30 mouse cellular contexts compared by ENCODE assay signal in the genomic region with DNA sequence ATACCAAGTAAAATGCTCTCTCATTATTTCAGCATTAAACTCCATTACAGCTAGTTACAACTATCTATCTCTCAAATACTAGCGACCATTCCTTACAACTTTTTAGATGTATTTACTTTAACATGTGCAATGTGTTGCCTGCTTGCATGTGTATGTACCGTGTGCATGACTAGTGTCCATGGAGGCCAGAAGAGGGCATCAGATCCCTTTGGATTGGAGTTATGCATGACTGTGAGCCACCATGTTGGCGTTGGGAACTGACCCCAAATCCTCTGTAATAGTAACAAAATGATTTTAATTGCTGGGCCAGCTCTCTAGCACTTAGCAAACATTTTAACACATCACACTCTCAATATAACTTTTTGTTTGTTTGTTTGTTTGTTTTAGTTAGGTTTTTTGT. TPM values are rescaled to one million over a fixed set of nuclear protein-coding genes. Genes with fewer than 3 reads are reported as not detected.
DNase-seq lines count a peak whose midpoint lies in the region; ATAC-seq and TF ChIP-seq lines count a peak whose summit lies in the region.
"Had no signal": no experiment of that assay in that cellular context is flagged by ENCODE, and none has a peak within 500 bp of the region (broad histone marks: within the 10 kb centered on the region; RNA-seq: fewer than 3 reads in every experiment).

No protein-coding gene starts in this region.

- no peak overlapping the region for H3K4me2 ChIP-seq in intestine, postnatal 0 days (replicated peaks; ENCODE audit: low read depth)
- H3K4me2 ChIP-seq in intestine, embryonic 15.5 days (replicated peaks) = no peak overlapping the region
- H3K4me2 ChIP-seq in lung, postnatal 0 days (replicated peaks; ENCODE audit: low read depth, low read length) = no peak overlapping the region
- H3K4me2 ChIP-seq: embryonic facial prominence, embryonic 15.5 days; forebrain, embryonic 12.5 days; heart, embryonic 13.5 days; hindbrain, embryonic 15.5 days; limb, embryonic 12.5 days; liver, embryonic 13.5 days; midbrain, embryonic 15.5 days; neural tube, embryonic 13.5 days had no signal

- no peak for DNase-seq in lung, postnatal 0 days (ENCODE audit: low spot score)
- no peak for DNase-seq in lung, postnatal 14 days
- DNase-seq in brain, embryonic 14.5 days (ENCODE audit: low read depth) = no peak
- no peak for DNase-seq in natural killer cell, adult 2 months (ENCODE audit: low spot score in 2 of 2)
- DNase-seq: adrenal gland, postnatal 36 days; forebrain, postnatal 0 days; gastrocnemius, postnatal 14 days; heart, adult 11 months; heart, postnatal 10 days; kidney, adult 9 months; kidney, postnatal 14 days; liver, embryonic 13.5 days; lung, adult 2 months; right cerebral cortex, postnatal 14 days; thymus, adult 18-20 months; thymus, postnatal 25 days had no signal

- no peaks in the 10 kb centered on the region for H3K9me3 ChIP-seq in intestine, postnatal 0 days (ENCODE audit: control insufficient read depth)
- no peaks in the 10 kb centered on the region for H3K9me3 ChIP-seq in intestine, embryonic 15.5 days
- H3K9me3 ChIP-seq in lung, postnatal 0 days (ENCODE audit: low read length) = no peaks in the 10 kb centered on the region
- no peaks in the 10 kb centered on the region for H3K9me3 ChIP-seq in ES-Bruce4 (replicated peaks; ENCODE audit: control insufficient read depth, insufficient read depth, low read length, poor library complexity, severe bottlenecking)
- H3K9me3 ChIP-seq: embryonic facial prominence, embryonic 10.5 days; embryonic facial prominence, embryonic 15.5 days; forebrain, embryonic 12.5 days; heart, embryonic 13.5 days; hindbrain, embryonic 15.5 days; limb, embryonic 12.5 days; liver, embryonic 13.5 days; midbrain, embryonic 10.5 days; midbrain, embryonic 15.5 days; neural tube, embryonic 13.5 days had no signal

- ATAC-seq in intestine, postnatal 0 days = no peak
- ATAC-seq in intestine, embryonic 15.5 days = no peak
- no peak for ATAC-seq in lung, postnatal 0 days
- ATAC-seq: forebrain, postnatal 0 days; midbrain, embryonic 15.5 days had no signal

- H3K27me3 ChIP-seq in intestine, postnatal 0 days (replicated peaks; ENCODE audit: control insufficient read depth, insufficient read depth, low read length) = no peaks in the 10 kb centered on the region
- no peaks in the 10 kb centered on the region for H3K27me3 ChIP-seq in intestine, embryonic 15.5 days (replicated peaks)
- H3K27me3 ChIP-seq in lung, postnatal 0 days (replicated peaks; ENCODE audit: insufficient read depth, low read length) = no peaks in the 10 kb centered on the region
- no peaks in the 10 kb centered on the region for H3K27me3 ChIP-seq in ES-Bruce4 (ENCODE audit: control insufficient read depth, insufficient read depth, low read length, poor library complexity, severe bottlenecking)
- H3K27me3 ChIP-seq: embryonic facial prominence, embryonic 15.5 days; forebrain, embryonic 12.5 days; heart, embryonic 13.5 days; hindbrain, embryonic 15.5 days; limb, embryonic 12.5 days; liver, embryonic 13.5 days; midbrain, embryonic 15.5 days; neural tube, embryonic 13.5 days had no signal

- no peak for TF ChIP-seq EP300 in lung, postnatal 0 days (IDR thresholded peaks at IDR 0.05)
- TF ChIP-seq EP300 in ES-Bruce4 (IDR thresholded peaks at IDR 0.05; ENCODE audit: insufficient read depth, low read depth, low read length) = no peak

- no peaks in the 10 kb centered on the region for H3K4me1 ChIP-seq in intestine, postnatal 0 days (replicated peaks; ENCODE audit: control insufficient read depth, insufficient read depth, low read length)
- no peaks in the 10 kb centered on the region for H3K4me1 ChIP-seq in intestine, embryonic 15.5 days (replicated peaks)
- H3K4me1 ChIP-seq in lung, postnatal 0 days (ENCODE audit: insufficient read depth, low read depth, low read length) = no peaks in the 10 kb centered on the region
- H3K4me1 ChIP-seq in ES-Bruce4 (ENCODE audit: control insufficient read depth, insufficient read depth, low read length) = no peaks in the 10 kb centered on the region
- H3K4me1 ChIP-seq: embryonic facial prominence, embryonic 15.5 days; forebrain, embryonic 12.5 days; hindbrain, embryonic 15.5 days; midbrain, embryonic 10.5 days; midbrain, embryonic 15.5 days; neural tube, embryonic 13.5 days had no signal

- peak; percentile 34 for TF ChIP-seq CTCF in intestine, postnatal 0 days (IDR thresholded peaks at IDR 0.05; ENCODE audit: low read depth)
- peak; percentile 35 for TF ChIP-seq CTCF in lung, postnatal 0 days (IDR thresholded peaks at IDR 0.05)
- TF ChIP-seq CTCF in ES-Bruce4 (IDR thresholded peaks at IDR 0.05; ENCODE audit: low read depth, low read length) = peak; percentile 13
- TF ChIP-seq CTCF in brain, embryonic 14.5 days (IDR thresholded peaks at IDR 0.05; ENCODE audit: borderline replicate concordance, extremely low read depth, insufficient read depth, insufficient read length) = peak; percentile 15; the same call in 1 of the 2 replicates

- H3K4me3 ChIP-seq in intestine, postnatal 0 days (ENCODE audit: low read depth, low read length) = no peak overlapping the region
- no peak overlapping the region for H3K4me3 ChIP-seq in intestine, embryonic 15.5 days (replicated peaks)
- no peak overlapping the region for H3K4me3 ChIP-seq in lung, postnatal 0 days (ENCODE audit: low read depth, low read length)
- no peak overlapping the region for H3K4me3 ChIP-seq in ES-Bruce4 (ENCODE audit: low read depth, low read length)
- H3K4me3 ChIP-seq: embryonic facial prominence, embryonic 10.5 days; embryonic facial prominence, embryonic 15.5 days; forebrain, embryonic 12.5 days; heart, embryonic 13.5 days; hindbrain, embryonic 15.5 days; left cerebral cortex, adult 2 months; limb, embryonic 12.5 days; liver, embryonic 13.5 days; midbrain, embryonic 10.5 days; midbrain, embryonic 15.5 days; myocyte; neural tube, embryonic 13.5 days had no signal

- H3K27ac ChIP-seq in intestine, postnatal 0 days (ENCODE audit: low read depth, low read length) = no peak overlapping the region
- H3K27ac ChIP-seq in intestine, embryonic 15.5 days = no peak overlapping the region
- H3K27ac ChIP-seq in lung, postnatal 0 days (ENCODE audit: low read length) = no peak overlapping the region
- H3K27ac ChIP-seq in ES-Bruce4 (ENCODE audit: insufficient read depth, low read length) = no peak overlapping the region
- H3K27ac ChIP-seq: embryonic facial prominence, embryonic 10.5 days; embryonic facial prominence, embryonic 15.5 days; forebrain, embryonic 12.5 days; heart, embryonic 13.5 days; hindbrain, embryonic 15.5 days; left cerebral cortex, adult 2 months; limb, embryonic 12.5 days; liver, embryonic 13.5 days; midbrain, embryonic 10.5 days; midbrain, embryonic 15.5 days; neural tube, embryonic 13.5 days had no signal

- H3K36me3 ChIP-seq in intestine, postnatal 0 days (ENCODE audit: control insufficient read depth, insufficient read depth) = no peaks in the 10 kb centered on the region
- H3K36me3 ChIP-seq in intestine, embryonic 15.5 days = no peaks in the 10 kb centered on the region
- no peaks in the 10 kb centered on the region for H3K36me3 ChIP-seq in lung, postnatal 0 days (ENCODE audit: insufficient read depth, low read length)
- H3K36me3 ChIP-seq in ES-Bruce4 (ENCODE audit: control insufficient read depth, insufficient read depth, low read length, poor library complexity, severe bottlenecking) = no peaks in the 10 kb centered on the region
- H3K36me3 ChIP-seq: embryonic facial prominence, embryonic 10.5 days; forebrain, embryonic 12.5 days; liver, embryonic 13.5 days; midbrain, embryonic 10.5 days; midbrain, embryonic 15.5 days had no signal

- no peak for TF ChIP-seq POLR2A in ES-Bruce4 (IDR thresholded peaks at IDR 0.05; ENCODE audit: insufficient read depth, low read length)
- no peak for TF ChIP-seq POLR2A in brain, embryonic 14.5 days (IDR thresholded peaks at IDR 0.05; ENCODE audit: borderline replicate concordance, extremely low read depth, insufficient read depth, insufficient read length, poor library complexity, severe bottlenecking)

- 80% methylated on average over 3 of the region's 3 CpGs for WGBS in intestine, postnatal 0 days
- 85% methylated on average over 3 of the region's 3 CpGs for WGBS in intestine, embryonic 15.5 days
- 81% methylated on average over 3 of the region's 3 CpGs for WGBS in lung, postnatal 0 days

- H3K9ac ChIP-seq in intestine, postnatal 0 days (ENCODE audit: low read depth, low read length) = no peak overlapping the region
- no peak overlapping the region for H3K9ac ChIP-seq in intestine, embryonic 15.5 days
- H3K9ac ChIP-seq in lung, postnatal 0 days (replicated peaks; ENCODE audit: low read depth) = no peak overlapping the region
- no peak overlapping the region for H3K9ac ChIP-seq in ES-Bruce4 (ENCODE audit: low read depth, poor library complexity, severe bottlenecking)
- H3K9ac ChIP-seq: embryonic facial prominence, embryonic 15.5 days; forebrain, embryonic 12.5 days; forebrain, postnatal 0 days; heart, embryonic 13.5 days; hindbrain, embryonic 15.5 days; limb, embryonic 12.5 days; liver, embryonic 13.5 days; midbrain, embryonic 15.5 days; neural tube, embryonic 13.5 days had no signal

RNA-seq across cellular contexts. Expression of gene Abca6, which starts 36.8 kb away (rescaled TPM):
- 0.33 and 0.73 TPM in 2 replicates for polyA plus RNA-seq in intestine, postnatal 0 days (2015; fragmentation: Nextera tagmentation; extraction: Ambion mirVana)
- 0.46 and 0.54 TPM in 2 replicates for polyA plus RNA-seq in intestine, embryonic 15.5 days (2015; fragmentation: Nextera tagmentation; extraction: Ambion mirVana)
- polyA plus RNA-seq in lung, postnatal 0 days (2015; fragmentation: Nextera tagmentation; extraction: Ambion mirVana) = 1.6 and 2.3 TPM in 2 replicates
- polyA plus RNA-seq in ES-Bruce4 (2011; ENCODE audit: insufficient read depth, insufficient read length, low read depth, missing spikeins) = not detected in 2 replicates
- 0.14 and 0.33 TPM in 2 replicates for polyA plus RNA-seq in brain, embryonic 14.5 days (2012; rRNA removed)
- polyA plus RNA-seq: myocyte had no signal

RNA-seq across cellular contexts. Expression of gene Abca5, which starts 49.1 kb away (rescaled TPM):
- polyA plus RNA-seq in intestine, postnatal 0 days (2015; fragmentation: Nextera tagmentation; extraction: Ambion mirVana) = 1.5 and 2.4 TPM in 2 replicates
- 2.4 and 2.9 TPM in 2 replicates for polyA plus RNA-seq in intestine, embryonic 15.5 days (2015; fragmentation: Nextera tagmentation; extraction: Ambion mirVana)
- polyA plus RNA-seq in lung, postnatal 0 days (2015; fragmentation: Nextera tagmentation; extraction: Ambion mirVana) = 8.2 and 9.0 TPM in 2 replicates
- polyA plus RNA-seq in ES-Bruce4 (2011; ENCODE audit: insufficient read depth, insufficient read length, low read depth, missing spikeins) = 3.5 and 4.9 TPM in 2 replicates
- 4.6 and 6.5 TPM in 2 replicates for polyA plus RNA-seq in brain, embryonic 14.5 days (2012; rRNA removed)
